Mouse (Mus musculus) kidney, embryonic 14.5 days (tissue): ENCODE measurements around the gene Car12. TPM values are rescaled to one million over a fixed set of nuclear protein-coding genes. Genes with fewer than 3 reads are reported as not detected.

Experiments
- ATAC-seq: fragments of 200-750 bp; cut with Nextera tagmentation; 2 replicates; pipeline ENCODE4 v1.8.0; 2017; ENCODE audit warnings: moderate number of reproducible peaks, mild to moderate bottlenecking, moderate TSS enrichment, moderate library complexity; ENCODE audit not compliant: low FRiP score, low TSS enrichment
- H3K27ac ChIP-seq: fragments of 300-500 bp; sonication (generic); 2 replicates; pipeline ENCODE4 v1.5.1; 2014; ENCODE audit warnings: low read depth, mild to moderate bottlenecking, low read length, moderate library complexity, mixed read lengths
- H3K27me3 ChIP-seq: fragments of 300-500 bp; sonication (generic); 2 replicates; pipeline ENCODE4 v1.6.1; 2014; ENCODE audit warnings: mild to moderate bottlenecking, low read length; ENCODE audit not compliant: control insufficient read depth, insufficient read depth
- H3K36me3 ChIP-seq: fragments of 300-500 bp; sonication (generic); 2 replicates; pipeline ENCODE4 v1.6.1; 2014; ENCODE audit warnings: low read length, mixed read lengths; ENCODE audit not compliant: control insufficient read depth, insufficient read depth
- H3K4me1 ChIP-seq: fragments of 300-500 bp; sonication (generic); 2 replicates; pipeline ENCODE4 v1.6.1; 2014; ENCODE audit warnings: low read length, mixed read lengths; ENCODE audit not compliant: control insufficient read depth, insufficient read depth
- H3K4me2 ChIP-seq: fragments of 300-500 bp; sonication (generic); replicated peaks from 2 replicates; pipeline ENCODE4 v1.6.1; 2014; ENCODE audit warnings: low read depth, mild to moderate bottlenecking, low read length
- H3K4me3 ChIP-seq: fragments of 300-500 bp; sonication (generic); 2 replicates; pipeline ENCODE4 v1.5.1; 2014; ENCODE audit warnings: mild to moderate bottlenecking, low read length
- H3K9ac ChIP-seq: fragments of 300-500 bp; sonication (generic); 2 replicates; pipeline ENCODE4 v1.6.1; 2014; ENCODE audit warnings: low read depth, mild to moderate bottlenecking, low read length, moderate library complexity
- H3K9me3 ChIP-seq: fragments of 300-500 bp; sonication (generic); 2 replicates; pipeline ENCODE4 v1.6.1; 2016; ENCODE audit warnings: low read length; ENCODE audit not compliant: control insufficient read depth
- WGBS: fragments of 180-500 bp; shearing (Covaris S2); extraction: QIAGEN DNeasy Blood & Tissue Kit; methylation state at CpG from one replicate; pipeline ENCODE4 v1.1.7; 2014; 5-methylcytosine and 5-hydroxymethylcytosine counted together
- polyA plus RNA-seq: library from polyadenylated mRNA; unstranded; fragments of >200 nt; fragmentation: Nextera tagmentation; extraction: Ambion mirVana; gene quantifications from 2 replicates; pipeline ENCODE4 v1.2.1, GENCODE M21; 2014

Gene Car12
- polyA plus RNA-seq, 1 experiment from 2014 or later, result 4.2 TPM

DNA sequence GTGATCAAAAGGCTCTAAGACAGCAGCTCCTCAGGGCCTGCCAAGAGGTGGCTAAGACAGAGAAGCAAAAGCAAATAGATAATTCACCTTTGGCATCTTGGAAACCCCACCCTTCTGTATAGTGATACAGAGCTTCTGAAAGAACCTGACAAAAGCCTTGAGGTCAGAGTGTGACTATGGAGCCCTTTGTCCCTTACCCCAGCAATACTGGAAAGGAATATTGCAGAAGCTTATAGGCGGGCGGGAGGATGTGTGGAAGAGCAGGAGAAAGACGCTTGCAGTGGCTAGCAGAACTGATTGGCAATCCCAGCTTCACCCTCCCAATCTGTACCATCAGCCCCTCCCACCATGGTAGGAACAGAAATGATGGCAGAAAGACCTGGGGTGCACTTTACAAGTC is 22.5 kb downstream of the Car12 start:
- H3K27ac ChIP-seq, result no peak overlapping the region
- no peak for ATAC-seq
- H3K4me2 ChIP-seq, result no peak overlapping the region
- H3K27me3 ChIP-seq, result no peaks in the 10 kb centered on the region
- H3K9ac ChIP-seq, result no peak overlapping the region
- peaks cover 12% of the 10 kb centered on the region for H3K4me1 ChIP-seq
- 60% methylated on average over 3 of the region's 3 CpGs for WGBS
- no peaks in the 10 kb centered on the region for H3K9me3 ChIP-seq
- no peak overlapping the region for H3K4me3 ChIP-seq
- no peaks in the 10 kb centered on the region for H3K36me3 ChIP-seq

DNA sequence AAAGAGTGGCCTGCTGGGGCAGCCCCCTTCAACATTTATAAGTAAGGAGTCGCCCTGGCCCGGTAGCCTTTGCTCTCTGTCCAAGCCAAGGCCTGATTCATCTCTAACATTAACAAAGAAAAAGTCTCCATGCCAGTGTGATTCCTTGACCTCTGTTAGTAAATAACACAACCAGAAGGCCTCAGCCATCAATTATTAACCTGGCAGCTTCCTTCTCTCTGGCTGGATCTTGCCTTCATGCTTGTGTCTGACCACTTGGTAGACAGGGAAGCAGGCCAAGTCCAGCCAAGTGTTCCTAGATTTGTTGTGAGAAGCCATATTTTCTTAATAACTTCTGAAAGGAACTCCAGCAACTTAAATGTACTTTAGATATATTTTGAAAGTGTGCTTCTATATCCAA is 23.1 kb downstream of the Car12 start:
- Histone ChIP-seq H3K4me2 (no peak overlapping the region), H3K4me1 (peaks cover 12% of the 10 kb centered on the region), H3K27ac (no peak overlapping the region), H3K4me3 (no peak overlapping the region), H3K36me3 (no peaks in the 10 kb centered on the region), H3K9ac (no peak overlapping the region), H3K27me3 (no peaks in the 10 kb centered on the region), H3K9me3 (no peaks in the 10 kb centered on the region)
- 64% methylated on average over 2 of the region's 2 CpGs for WGBS
- ATAC-seq, result no peak

DNA sequence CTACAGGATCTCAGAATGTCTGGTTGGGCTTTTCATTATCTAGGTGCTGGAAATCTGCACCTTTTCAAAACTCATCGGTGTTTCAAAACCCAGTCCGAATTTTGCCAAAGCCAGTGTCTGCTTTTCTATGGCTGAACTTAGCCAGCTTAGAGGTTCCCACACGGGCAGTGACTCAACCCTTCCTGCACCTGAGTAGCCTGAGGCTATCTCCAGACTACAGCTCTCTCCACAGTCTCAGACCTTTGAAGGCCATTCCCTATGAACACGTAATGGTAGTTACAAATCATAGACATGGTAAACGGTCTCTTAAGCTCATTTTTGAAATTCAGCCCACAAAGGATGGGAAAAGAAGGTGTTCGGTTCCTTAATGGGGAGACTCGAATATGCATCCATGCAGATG is 26.0 kb downstream of the Car12 start:
- H3K27me3 ChIP-seq, result no peaks in the 10 kb centered on the region
- no peak for ATAC-seq
- 73% methylated on average over 7 of the region's 7 CpGs for WGBS

DNA sequence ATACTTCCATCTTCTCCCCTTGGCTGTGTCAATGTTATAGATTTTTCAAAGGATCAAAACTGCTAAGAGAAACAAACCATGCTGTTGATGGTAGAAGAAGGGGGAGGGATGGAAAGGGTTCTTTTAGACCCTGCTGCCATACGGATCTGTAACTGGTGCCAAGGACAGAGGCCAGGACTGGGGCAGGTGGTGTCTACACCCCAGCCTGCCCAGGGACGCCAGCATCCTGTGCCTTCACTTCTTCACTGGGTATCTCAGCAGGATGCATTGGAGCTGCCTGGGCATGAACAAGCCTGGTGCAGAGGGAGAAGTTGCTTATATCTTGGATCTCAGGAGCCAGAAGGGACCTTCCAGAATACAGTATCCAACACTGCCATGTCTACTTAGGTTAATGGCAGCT is 31.0 kb downstream of the Car12 start:
- Histone ChIP-seq H3K27ac (no peak overlapping the region), H3K4me1 (no peaks in the 10 kb centered on the region), H3K27me3 (0 out of 2 replicates have a peak, but pooled peaks cover 3% of the 10 kb centered on the region), H3K4me2 (no peak overlapping the region), H3K4me3 (no peak overlapping the region), H3K9ac (no peak overlapping the region), H3K9me3 (no peaks in the 10 kb centered on the region), H3K36me3 (no peaks in the 10 kb centered on the region)
- 82% methylated on average over 2 of the region's 2 CpGs for WGBS
- no peak for ATAC-seq

More for the DNA sequence above, 26.0 kb downstream of the Car12 start:
- no peak overlapping the region for H3K4me2 ChIP-seq
- H3K9ac ChIP-seq, result no peak overlapping the region
- H3K36me3 ChIP-seq, result no peaks in the 10 kb centered on the region
- H3K27ac ChIP-seq, result no peak overlapping the region
- H3K4me1 ChIP-seq, result no peaks in the 10 kb centered on the region
- H3K4me3 ChIP-seq, result no peak overlapping the region
- H3K9me3 ChIP-seq, result no peaks in the 10 kb centered on the region

DNA sequence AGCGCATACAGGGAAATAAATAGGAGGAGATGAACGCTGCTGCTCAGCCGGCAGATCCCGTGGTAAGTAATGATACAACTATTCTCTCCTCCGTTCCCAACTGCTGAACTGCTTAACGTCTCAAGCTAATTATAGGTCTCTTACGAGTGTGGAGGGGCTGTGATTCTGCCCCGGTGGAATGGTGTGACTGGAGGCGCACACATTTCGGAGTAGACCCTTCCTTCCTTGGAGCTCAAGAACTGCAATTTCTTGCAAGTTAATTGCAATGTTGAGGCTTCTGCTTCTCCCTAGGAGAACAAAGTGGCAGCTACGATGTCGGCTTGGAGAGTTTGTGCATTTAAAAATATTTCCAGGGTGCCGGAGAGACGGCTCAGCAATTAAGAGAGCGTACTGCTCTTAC is 34.9 kb downstream of the Car12 start:
- Histone ChIP-seq H3K9me3 (no peaks in the 10 kb centered on the region), H3K4me2 (no peak overlapping the region), H3K4me1 (no peaks in the 10 kb centered on the region), H3K36me3 (no peaks in the 10 kb centered on the region), H3K27ac (no peak overlapping the region), H3K27me3 (0 out of 2 replicates have a peak, but pooled peaks cover 3% of the 10 kb centered on the region), H3K9ac (no peak overlapping the region), H3K4me3 (no peak overlapping the region)
- no peak for ATAC-seq
- 89% methylated on average over 15 of the region's 15 CpGs for WGBS

DNA sequence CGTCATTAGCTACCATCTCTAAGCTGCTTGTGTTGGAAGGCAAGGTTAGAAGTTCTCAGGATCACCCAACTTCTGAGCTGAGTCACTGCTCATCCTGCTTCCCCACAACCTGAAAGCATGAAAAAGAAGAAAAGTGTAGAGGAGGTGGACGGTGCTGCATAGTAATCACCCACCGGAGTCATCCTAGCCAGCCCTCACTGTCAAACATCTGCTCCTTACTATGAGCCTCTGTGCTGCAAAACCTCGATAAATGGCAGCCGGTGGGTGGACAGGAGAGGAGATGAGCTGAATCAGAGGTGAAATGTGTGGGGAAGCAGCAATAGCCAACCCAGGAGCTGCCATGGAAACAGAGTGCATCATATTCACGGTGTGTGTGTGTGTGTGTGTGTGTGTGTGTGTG is 39.4 kb downstream of the Car12 start:
- Histone ChIP-seq H3K9me3 (no peaks in the 10 kb centered on the region), H3K36me3 (no peaks in the 10 kb centered on the region), H3K4me2 (no peak overlapping the region), H3K4me1 (no peaks in the 10 kb centered on the region), H3K9ac (no peak overlapping the region), H3K27ac (no peak overlapping the region), H3K4me3 (no peak overlapping the region), H3K27me3 (no peaks in the 10 kb centered on the region)
- ATAC-seq, result no peak
- 79% methylated on average over 6 of the region's 6 CpGs for WGBS

DNA sequence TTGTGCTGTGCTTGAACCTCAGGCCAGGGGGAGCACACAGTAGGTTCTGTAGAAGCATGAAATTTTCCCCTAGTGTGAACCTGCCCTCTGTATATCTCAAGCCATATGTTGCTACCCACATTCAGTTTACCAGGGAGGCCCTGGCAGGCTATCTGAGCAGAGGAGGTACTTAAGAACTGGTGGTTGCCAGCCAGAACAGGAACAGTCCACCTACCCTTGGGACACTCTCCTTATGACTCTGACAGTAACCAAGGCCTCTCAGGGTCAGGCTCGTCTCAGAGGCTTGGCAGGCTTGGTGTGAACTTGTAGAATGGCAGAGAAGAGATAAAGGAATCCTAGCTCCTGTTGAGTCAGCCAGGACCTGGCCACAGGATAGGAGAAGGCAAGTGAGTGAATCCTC is 47.5 kb downstream of the Car12 start:
- Histone ChIP-seq H3K4me2 (no peak overlapping the region), H3K4me1 (no peaks in the 10 kb centered on the region), H3K27ac (no peak overlapping the region), H3K36me3 (no peaks in the 10 kb centered on the region), H3K4me3 (no peak overlapping the region), H3K9me3 (no peaks in the 10 kb centered on the region), H3K27me3 (no peaks in the 10 kb centered on the region), H3K9ac (no peak overlapping the region)
- no peak for ATAC-seq
- WGBS, result 77% methylated on average over 1 of the region's 1 CpGs

DNA sequence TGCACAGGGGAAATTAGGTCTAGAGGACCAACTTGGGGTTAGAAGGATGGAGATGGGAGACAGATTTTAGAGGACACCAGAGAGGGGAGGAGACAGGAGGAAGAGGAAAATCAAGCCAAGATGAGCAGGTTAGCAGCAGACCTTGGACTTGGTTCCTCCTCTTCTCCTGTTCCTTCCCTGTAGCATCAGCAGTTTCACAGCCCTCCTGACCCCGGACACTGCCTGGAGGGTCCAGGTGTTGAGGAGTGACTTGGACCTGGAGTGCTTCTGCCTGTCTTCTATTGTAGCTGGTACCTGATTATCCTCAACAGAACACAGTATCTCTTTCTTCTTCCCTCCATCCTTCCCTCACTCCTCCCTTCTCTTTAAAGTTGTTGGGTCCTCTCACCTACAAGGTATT is 55.2 kb downstream of the Car12 start:
- no peaks in the 10 kb centered on the region for H3K4me1 ChIP-seq
- ATAC-seq, result no peak
- no peak overlapping the region for H3K4me2 ChIP-seq
- H3K36me3 ChIP-seq, result no peaks in the 10 kb centered on the region
- H3K27me3 ChIP-seq, result no peaks in the 10 kb centered on the region
- H3K9ac ChIP-seq, result no peak overlapping the region
- H3K9me3 ChIP-seq, result no peaks in the 10 kb centered on the region
- no peak overlapping the region for H3K27ac ChIP-seq
- H3K4me3 ChIP-seq, result no peak overlapping the region
- WGBS, result 89% methylated on average over 1 of the region's 1 CpGs

DNA sequence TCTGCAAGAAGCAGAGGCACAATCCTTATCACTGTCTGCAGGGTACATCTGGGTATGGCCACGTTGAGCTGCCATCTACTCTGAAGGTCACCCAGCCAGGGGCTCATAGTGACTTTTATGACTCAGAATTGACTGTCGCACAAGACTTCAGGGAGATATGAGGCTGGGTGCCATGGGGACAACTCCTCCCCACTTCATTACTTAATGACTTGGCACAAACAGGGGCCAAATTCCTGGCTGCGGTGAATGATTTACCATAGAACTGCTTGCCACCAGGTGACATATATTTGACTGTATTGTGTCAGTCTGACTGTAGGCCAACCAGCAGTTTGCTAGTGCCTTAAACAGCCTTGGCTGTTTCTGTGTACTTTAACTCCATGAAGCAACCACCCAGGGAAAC is 55.8 kb downstream of the Car12 start:
- no peak overlapping the region for H3K4me3 ChIP-seq
- no peaks in the 10 kb centered on the region for H3K27me3 ChIP-seq
- no peaks in the 10 kb centered on the region for H3K9me3 ChIP-seq
- no peaks in the 10 kb centered on the region for H3K36me3 ChIP-seq
- H3K4me1 ChIP-seq, result no peaks in the 10 kb centered on the region
- 55% methylated on average over 3 of the region's 3 CpGs for WGBS
- H3K27ac ChIP-seq, result no peak overlapping the region
- no peak overlapping the region for H3K4me2 ChIP-seq
- no peak overlapping the region for H3K9ac ChIP-seq
- no peak for ATAC-seq

DNA sequence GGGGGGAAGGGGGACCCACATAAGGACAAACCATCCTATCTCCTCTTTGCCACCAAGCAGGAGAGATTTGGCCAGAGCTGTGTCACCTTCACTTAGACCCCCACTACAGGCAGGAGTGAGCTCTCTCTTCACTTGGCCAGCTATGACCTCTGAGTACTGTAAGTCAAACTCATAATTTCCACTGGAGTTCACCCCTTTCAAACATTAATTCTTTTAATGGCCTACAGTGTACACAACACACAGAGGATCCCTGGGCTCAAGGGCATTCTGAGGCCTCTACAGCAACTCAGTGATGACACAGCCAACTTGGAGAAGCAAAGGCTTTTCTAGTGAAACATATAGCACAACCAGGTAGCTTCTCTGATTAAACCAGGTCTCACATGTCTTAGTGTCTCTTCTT is 57.2 kb downstream of the Car12 start:
- no peaks in the 10 kb centered on the region for H3K36me3 ChIP-seq
- H3K27me3 ChIP-seq, result no peaks in the 10 kb centered on the region
- no peak overlapping the region for H3K4me3 ChIP-seq
- H3K9ac ChIP-seq, result no peak overlapping the region
- no peaks in the 10 kb centered on the region for H3K4me1 ChIP-seq
- no peak overlapping the region for H3K27ac ChIP-seq
- ATAC-seq, result no peak
- H3K9me3 ChIP-seq, result no peaks in the 10 kb centered on the region
- no peak overlapping the region for H3K4me2 ChIP-seq
